Mouse (Mus musculus) urinary bladder, postnatal 36 days (tissue): ENCODE measurements around the gene B3gnt2.

ENCODE experiments used
- DNase-seq, 2 experiments: peaks; one replicate each; pipeline ENCODE4 v3.0.0; 2022; ENCODE audit warnings: low spot score in 2 of 2, mixed read lengths in 1 of 2

B3gnt2 gene

GRCm38 (mm10) chr11:22732907-22733306 lies 127.9 kb downstream of the B3gnt2 start:
- DNase-seq = no peak

GRCm38 (mm10) chr11:22723096-22723495 lies 137.7 kb downstream of the B3gnt2 start:
- no peak for DNase-seq

GRCm38 (mm10) chr11:22720096-22720495 lies 140.7 kb downstream of the B3gnt2 start:
- DNase-seq = no peak

- no peak for DNase-seq
These were observed 141.2 kb downstream of the B3gnt2 start for GRCm38 (mm10) chr11:22719570-22719969.

GRCm38 (mm10) chr11:22718036-22718435 lies 142.7 kb downstream of the B3gnt2 start:
- no peak for DNase-seq

GRCm38 (mm10) chr11:22711327-22711726 lies 149.4 kb downstream of the B3gnt2 start:
- no peak for DNase-seq

GRCm38 (mm10) chr11:22710596-22710995 lies 150.2 kb downstream of the B3gnt2 start:
- DNase-seq = no peak
